Mouse (Mus musculus): ENCODE results near the gene Ankmy1.

GRCm38 (mm10) chr1:92866170-92866569 lies 36.5 kb downstream of the Ankmy1 start:
- no peak for TF ChIP-seq POLR2A (IDR thresholded peaks at IDR 0.05; ENCODE audit: borderline replicate concordance, low read depth, low read length)
- TF ChIP-seq CTCF (IDR thresholded peaks at IDR 0.05; ENCODE audit: low read depth, low read length): no peak
